Mouse (Mus musculus): Measurements from ENCODE around the gene Fam89b. TPM values are rescaled to one million over a fixed set of nuclear protein-coding genes. Genes with fewer than 3 reads are reported as not detected.
A peak's percentile ranks its signal among the peaks of the same experiment; 100 is the strongest.

Gene Fam89b
- polyA plus RNA-seq, 1 experiment from 2014 or later = 29.7 TPM

DNA sequence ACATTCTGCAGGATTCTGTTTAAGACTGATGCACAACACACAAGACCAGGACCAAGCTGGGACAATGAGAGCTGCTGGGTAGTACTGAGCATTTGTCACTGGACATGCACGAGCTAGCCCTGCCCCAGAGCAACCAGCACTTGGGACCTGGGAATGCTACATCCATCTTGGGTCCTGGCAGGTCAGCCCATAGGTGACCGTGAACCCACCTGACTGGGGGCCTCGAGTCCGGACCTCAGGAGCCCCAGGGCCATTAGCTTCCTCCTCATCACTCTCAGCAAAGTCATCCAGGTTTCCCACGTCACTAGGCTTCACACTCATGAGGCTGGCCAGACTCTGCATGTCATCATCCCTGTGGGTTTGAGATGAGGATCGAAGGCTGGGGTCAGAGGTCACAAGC is 8.2 kb downstream of the Fam89b start:
- ATAC-seq (ENCODE audit: low read depth) = no peak
- Histone ChIP-seq H3K9me3 (replicated peaks; ENCODE audit: control insufficient read depth, low read length) (no peaks in the 10 kb centered on the region), H3K4me3 (ENCODE audit: low read depth, low read length) (no peak overlapping the region), H3K27ac (ENCODE audit: low read length) (peak overlapping the region; percentile 17; the same call in 1 of the 2 replicates), H3K4me1 (ENCODE audit: control insufficient read depth, low read depth, low read length) (peaks cover 54% of the 10 kb centered on the region), H3K9ac (ENCODE audit: low read depth, low read length) (no peak overlapping the region), H3K27me3 (ENCODE audit: control insufficient read depth, insufficient read depth, low read depth, low read length) (no peaks in the 10 kb centered on the region), H3K36me3 (ENCODE audit: control insufficient read depth, insufficient read depth) (peaks cover 62% of the 10 kb centered on the region), H3K4me2 (ENCODE audit: low read depth, low read length) (peak overlapping the region; percentile 10; the same call in 1 of the 2 replicates)
- WGBS (ENCODE audit: insufficient replicate concordance) = 86% methylated on average over 6 of the region's 6 CpGs

DNA sequence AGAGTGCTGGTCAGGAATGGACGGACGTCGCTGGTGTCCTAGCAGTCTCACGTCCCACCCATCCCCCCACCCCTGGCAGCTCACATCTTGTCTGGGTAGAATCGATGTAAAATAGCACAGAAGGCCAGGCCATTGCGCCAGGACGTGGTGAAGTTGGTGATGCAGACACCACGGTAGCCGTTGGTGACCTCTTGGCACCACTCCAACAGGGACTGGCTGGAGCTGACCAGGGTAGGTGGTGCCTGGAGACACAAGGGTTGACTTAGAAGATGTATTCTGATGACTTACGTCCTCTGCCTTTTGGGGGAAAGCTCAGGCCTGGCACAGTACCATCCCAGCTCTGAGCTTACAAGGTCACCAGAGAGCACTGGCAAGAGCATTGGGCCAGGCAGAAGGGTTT is 12.5 kb downstream of the Fam89b start:
- H3K4me1 ChIP-seq (ENCODE audit: control insufficient read depth, low read depth, low read length) = peaks cover 74% of the 10 kb centered on the region
- no peak overlapping the region for H3K4me3 ChIP-seq (ENCODE audit: low read depth, low read length)
- H3K9me3 ChIP-seq (replicated peaks; ENCODE audit: control insufficient read depth, low read length) = no peaks in the 10 kb centered on the region
- H3K27ac ChIP-seq (ENCODE audit: low read length) = no peak overlapping the region
- WGBS (ENCODE audit: insufficient replicate concordance) = 86% methylated on average over 10 of the region's 10 CpGs
- no peak overlapping the region for H3K9ac ChIP-seq (ENCODE audit: low read depth, low read length)
- H3K27me3 ChIP-seq (ENCODE audit: control insufficient read depth, insufficient read depth, low read depth, low read length) = no peaks in the 10 kb centered on the region
- H3K4me2 ChIP-seq (ENCODE audit: low read depth, low read length) = no peak overlapping the region
- peaks cover 93% of the 10 kb centered on the region for H3K36me3 ChIP-seq (ENCODE audit: control insufficient read depth, insufficient read depth)
- no peak for ATAC-seq (ENCODE audit: low read depth)

DNA sequence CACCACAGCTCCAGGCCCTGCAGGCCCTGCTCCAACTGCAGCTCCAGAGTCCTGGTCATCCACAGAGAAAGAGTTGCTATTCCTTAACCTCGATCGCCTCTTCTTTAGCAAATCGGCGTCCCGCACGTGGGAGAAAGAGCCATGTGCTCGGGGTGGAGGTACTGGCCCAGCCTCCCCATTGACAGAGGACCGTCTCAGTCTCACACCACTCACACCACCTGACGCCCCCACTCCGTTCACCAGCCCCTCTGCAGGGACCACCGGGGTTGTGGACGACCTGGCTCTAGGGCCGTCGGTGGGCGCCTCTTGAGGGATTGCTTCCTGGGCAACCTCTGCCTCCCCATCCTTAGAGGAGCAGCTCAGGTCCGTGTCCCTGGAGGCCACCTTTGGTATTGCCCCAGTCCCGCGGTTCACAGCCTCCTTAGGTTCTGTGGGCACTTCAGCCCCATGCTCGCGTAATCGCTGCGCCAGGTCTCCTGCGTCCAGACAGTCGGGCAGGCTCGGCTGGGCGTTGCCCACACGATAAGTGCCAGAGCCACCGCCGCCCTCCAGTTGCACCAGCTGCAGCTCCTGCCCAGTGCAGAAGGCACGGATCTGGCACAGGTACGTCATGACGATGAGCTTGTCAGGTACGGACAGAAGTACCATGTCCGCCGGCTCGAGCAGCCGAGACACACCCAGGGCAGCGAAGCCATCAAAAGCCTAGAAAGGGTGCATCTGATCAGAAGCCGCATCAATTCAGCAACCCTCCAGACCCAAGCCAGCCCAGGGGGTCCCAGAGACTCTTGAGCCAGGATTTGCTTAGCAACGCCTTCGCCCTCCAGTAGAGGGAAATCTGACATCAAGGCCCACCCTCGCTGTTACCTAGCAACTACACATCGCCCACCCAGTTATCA is 13.4 kb downstream of the Fam89b start:
- H3K36me3 ChIP-seq (ENCODE audit: control insufficient read depth, insufficient read depth) = peaks cover 91% of the 10 kb centered on the region
- H3K4me2 ChIP-seq (ENCODE audit: low read depth, low read length) = 0 out of 2 replicates have a peak overlapping the region, but pooled peaks have one; percentile 2
- ATAC-seq (ENCODE audit: low read depth) = peak; percentile 53
- H3K4me1 ChIP-seq (ENCODE audit: control insufficient read depth, low read depth, low read length) = peaks cover 71% of the 10 kb centered on the region
- H3K9me3 ChIP-seq (replicated peaks; ENCODE audit: control insufficient read depth, low read length) = no peaks in the 10 kb centered on the region
- 70% methylated on average over 43 of the region's 43 CpGs for WGBS (ENCODE audit: insufficient replicate concordance)
- no peaks in the 10 kb centered on the region for H3K27me3 ChIP-seq (ENCODE audit: control insufficient read depth, insufficient read depth, low read depth, low read length)
- no peak overlapping the region for H3K4me3 ChIP-seq (ENCODE audit: low read depth, low read length)
- H3K9ac ChIP-seq (ENCODE audit: low read depth, low read length) = no peak overlapping the region
- no peak overlapping the region; the same call in 1 of the 2 replicates for H3K27ac ChIP-seq (ENCODE audit: low read length)

DNA sequence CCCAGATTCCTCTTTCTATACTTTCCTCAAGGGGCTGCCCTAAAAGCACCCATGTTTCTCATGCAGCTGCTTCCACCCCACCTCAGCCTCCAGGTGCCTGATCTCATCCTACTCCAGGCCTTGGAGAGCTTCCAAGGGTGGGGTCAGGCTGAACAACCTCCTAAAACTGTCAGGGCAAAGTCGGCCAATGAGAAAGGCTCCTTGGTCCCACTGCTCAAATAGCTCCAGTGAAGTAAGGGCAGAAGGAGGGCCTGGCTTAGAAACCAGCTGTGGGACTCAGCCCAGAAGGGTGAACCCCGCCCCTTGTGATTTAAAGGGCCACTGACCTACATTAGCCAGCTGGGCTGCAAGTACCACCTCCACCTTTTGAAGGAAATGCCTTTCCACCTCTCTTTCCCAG is 15.7 kb downstream of the Fam89b start:
- peak; percentile 60 for ATAC-seq (ENCODE audit: low read depth)
- Histone ChIP-seq H3K9me3 (replicated peaks; ENCODE audit: control insufficient read depth, low read length) (no peaks in the 10 kb centered on the region), H3K27me3 (ENCODE audit: control insufficient read depth, insufficient read depth, low read depth, low read length) (no peaks in the 10 kb centered on the region), H3K4me3 (ENCODE audit: low read depth, low read length) (0 out of 2 replicates have a peak overlapping the region, but pooled peaks have one; percentile 11), H3K4me1 (ENCODE audit: control insufficient read depth, low read depth, low read length) (peaks cover 56% of the 10 kb centered on the region), H3K36me3 (ENCODE audit: control insufficient read depth, insufficient read depth) (peaks cover 90% of the 10 kb centered on the region), H3K27ac (ENCODE audit: low read length) (peak overlapping the region; percentile 36), H3K4me2 (ENCODE audit: low read depth, low read length) (peak overlapping the region; percentile 13), H3K9ac (ENCODE audit: low read depth, low read length) (peak overlapping the region; percentile 23; the same call in 1 of the 2 replicates)
- 28% methylated on average over 2 of the region's 2 CpGs for WGBS (ENCODE audit: insufficient replicate concordance)

DNA sequence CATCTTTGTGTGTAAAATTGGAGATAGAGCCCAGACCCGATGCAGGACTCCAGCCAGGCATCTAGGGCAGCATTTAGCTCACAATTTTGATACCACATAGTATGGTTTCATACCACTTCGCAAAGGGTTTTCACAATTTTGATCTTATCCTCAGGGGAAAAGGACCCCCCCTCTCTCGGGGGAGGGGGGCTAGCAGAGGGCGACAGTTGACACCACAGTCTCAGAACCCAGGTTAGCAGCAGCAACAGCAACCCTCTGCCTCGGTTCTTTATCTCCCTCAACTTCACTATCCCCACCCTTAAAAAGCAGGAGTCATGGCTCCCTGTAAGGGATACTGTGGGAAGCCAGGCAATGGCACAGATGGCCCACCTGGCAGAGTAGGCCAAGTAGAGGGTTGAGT is 16.2 kb downstream of the Fam89b start:
- Histone ChIP-seq H3K4me1 (ENCODE audit: control insufficient read depth, low read depth, low read length) (peaks cover 56% of the 10 kb centered on the region), H3K4me3 (ENCODE audit: low read depth, low read length) (0 out of 2 replicates have a peak overlapping the region, but pooled peaks have one; percentile 11), H3K27ac (ENCODE audit: low read length) (peak overlapping the region; percentile 36), H3K9ac (ENCODE audit: low read depth, low read length) (no peak overlapping the region), H3K4me2 (ENCODE audit: low read depth, low read length) (peak overlapping the region; percentile 13), H3K9me3 (replicated peaks; ENCODE audit: control insufficient read depth, low read length) (no peaks in the 10 kb centered on the region), H3K36me3 (ENCODE audit: control insufficient read depth, insufficient read depth) (peaks cover 91% of the 10 kb centered on the region), H3K27me3 (ENCODE audit: control insufficient read depth, insufficient read depth, low read depth, low read length) (no peaks in the 10 kb centered on the region)
- WGBS (ENCODE audit: insufficient replicate concordance) = 54% methylated on average over 5 of the region's 5 CpGs
- no peak for ATAC-seq (ENCODE audit: low read depth)

DNA sequence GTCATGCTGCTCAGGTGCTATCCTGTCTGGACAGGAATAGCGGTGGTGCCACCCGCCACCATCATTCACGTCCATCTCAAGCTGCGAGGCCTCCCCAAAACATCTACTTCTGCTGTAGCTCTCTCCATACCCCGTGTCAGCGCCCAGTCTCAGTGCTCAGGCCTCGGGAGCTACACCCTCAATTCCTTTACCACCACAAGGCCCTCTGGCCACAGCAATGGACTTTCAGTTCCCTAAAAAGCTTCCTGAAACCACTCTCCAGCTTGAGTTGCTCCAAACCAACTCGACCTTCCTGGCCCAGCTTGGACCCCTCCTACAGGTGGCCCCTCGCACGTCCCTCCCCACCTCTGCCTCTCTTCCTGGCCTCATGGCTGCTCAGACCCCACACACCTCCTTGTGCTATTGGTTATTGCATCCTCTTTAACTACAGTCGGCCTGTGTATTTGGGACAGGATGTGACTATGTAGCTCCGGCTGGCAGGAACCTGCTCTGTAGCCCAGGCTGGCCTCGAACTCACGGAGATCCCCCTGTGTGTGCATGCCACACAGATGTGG is 17.5 kb downstream of the Fam89b start:
- Histone ChIP-seq H3K27ac (ENCODE audit: low read length) (0 out of 2 replicates have a peak overlapping the region, but pooled peaks have one; percentile 24), H3K9me3 (replicated peaks; ENCODE audit: control insufficient read depth, low read length) (no peaks in the 10 kb centered on the region), H3K4me1 (ENCODE audit: control insufficient read depth, low read depth, low read length) (peaks cover 48% of the 10 kb centered on the region), H3K9ac (ENCODE audit: low read depth, low read length) (no peak overlapping the region), H3K36me3 (ENCODE audit: control insufficient read depth, insufficient read depth) (peaks cover 89% of the 10 kb centered on the region), H3K4me2 (ENCODE audit: low read depth, low read length) (no peak overlapping the region), H3K4me3 (ENCODE audit: low read depth, low read length) (no peak overlapping the region), H3K27me3 (ENCODE audit: control insufficient read depth, insufficient read depth, low read depth, low read length) (no peaks in the 10 kb centered on the region)
- 76% methylated on average over 14 of the region's 14 CpGs for WGBS (ENCODE audit: insufficient replicate concordance)
- no peak for ATAC-seq (ENCODE audit: low read depth)

DNA sequence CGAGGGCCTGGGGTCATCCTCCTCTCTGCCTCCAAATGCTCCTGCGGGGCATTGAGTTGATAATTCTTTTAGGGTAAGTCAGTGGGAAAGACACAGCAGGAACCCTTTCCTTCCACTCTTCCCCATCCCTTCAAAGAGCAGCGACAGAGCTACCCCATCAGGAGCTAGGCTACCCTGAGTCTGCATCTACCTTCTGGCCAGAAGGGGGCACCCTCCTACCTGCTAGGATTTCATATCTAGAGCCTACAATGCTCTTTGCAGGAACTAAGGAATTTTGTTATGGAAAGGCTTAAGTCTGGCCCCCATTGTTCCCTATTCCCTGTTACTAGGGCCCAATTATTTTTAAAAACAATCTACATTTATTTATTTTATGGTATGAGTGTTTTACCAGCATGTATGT is 18.2 kb downstream of the Fam89b start:
- H3K27me3 ChIP-seq (ENCODE audit: control insufficient read depth, insufficient read depth, low read depth, low read length) = no peaks in the 10 kb centered on the region
- no peak overlapping the region for H3K4me3 ChIP-seq (ENCODE audit: low read depth, low read length)
- H3K9ac ChIP-seq (ENCODE audit: low read depth, low read length) = no peak overlapping the region
- WGBS (ENCODE audit: insufficient replicate concordance) = 48% methylated on average over 3 of the region's 3 CpGs
- no peak overlapping the region for H3K4me2 ChIP-seq (ENCODE audit: low read depth, low read length)
- no peak for ATAC-seq (ENCODE audit: low read depth)
- H3K27ac ChIP-seq (ENCODE audit: low read length) = no peak overlapping the region
- H3K4me1 ChIP-seq (ENCODE audit: control insufficient read depth, low read depth, low read length) = peaks cover 43% of the 10 kb centered on the region
- H3K9me3 ChIP-seq (replicated peaks; ENCODE audit: control insufficient read depth, low read length) = no peaks in the 10 kb centered on the region
- peaks cover 89% of the 10 kb centered on the region for H3K36me3 ChIP-seq (ENCODE audit: control insufficient read depth, insufficient read depth)

DNA sequence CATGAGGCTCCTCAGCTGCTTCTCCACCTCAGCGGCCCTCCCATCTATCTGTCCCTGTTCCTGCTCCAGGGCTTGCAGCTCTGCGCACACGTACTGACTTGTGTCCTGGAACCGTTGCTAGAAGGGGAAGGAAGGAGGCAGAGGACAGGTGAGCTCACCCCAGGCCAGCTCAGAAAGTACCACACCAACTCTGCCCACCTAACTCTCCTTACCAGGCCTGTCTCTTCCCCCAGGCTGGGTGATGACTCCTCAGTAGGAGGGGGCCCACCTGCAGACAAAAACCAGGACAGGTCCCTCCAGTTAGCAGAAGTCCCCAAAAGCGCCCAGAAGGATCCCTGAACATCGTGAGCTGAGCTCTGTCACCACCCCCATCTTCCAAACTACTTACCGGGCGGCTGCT is 18.9 kb downstream of the Fam89b start:
- Histone ChIP-seq H3K9me3 (replicated peaks; ENCODE audit: control insufficient read depth, low read length) (no peaks in the 10 kb centered on the region), H3K27me3 (ENCODE audit: control insufficient read depth, insufficient read depth, low read depth, low read length) (no peaks in the 10 kb centered on the region), H3K36me3 (ENCODE audit: control insufficient read depth, insufficient read depth) (peaks cover 89% of the 10 kb centered on the region), H3K9ac (ENCODE audit: low read depth, low read length) (no peak overlapping the region), H3K4me3 (ENCODE audit: low read depth, low read length) (no peak overlapping the region), H3K4me2 (ENCODE audit: low read depth, low read length) (no peak overlapping the region), H3K27ac (ENCODE audit: low read length) (no peak overlapping the region), H3K4me1 (ENCODE audit: control insufficient read depth, low read depth, low read length) (peaks cover 43% of the 10 kb centered on the region)
- WGBS (ENCODE audit: insufficient replicate concordance) = 94% methylated on average over 8 of the region's 8 CpGs
- ATAC-seq (ENCODE audit: low read depth) = no peak

DNA sequence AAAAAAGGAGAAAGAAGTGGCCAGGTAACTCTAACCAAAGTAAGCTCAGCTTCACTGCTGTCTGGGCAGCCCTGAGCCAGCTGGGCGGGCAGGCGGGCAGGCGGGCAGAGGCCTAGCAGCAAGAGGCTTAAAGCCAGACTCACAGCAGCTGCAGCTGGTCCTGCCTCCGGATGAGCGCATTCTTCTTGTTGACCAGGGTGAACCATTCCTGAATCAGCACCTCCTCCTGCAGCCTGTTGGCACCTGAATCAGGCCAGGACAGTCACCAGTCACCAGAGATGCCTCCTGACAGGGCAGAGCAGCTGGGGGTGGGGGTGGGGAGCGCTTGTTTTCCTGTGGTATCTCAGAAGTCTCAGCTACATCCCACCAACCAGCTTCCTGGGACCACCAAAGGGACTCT is 19.4 kb downstream of the Fam89b start:
- WGBS (ENCODE audit: insufficient replicate concordance) = 97% methylated on average over 6 of the region's 6 CpGs
- no peak overlapping the region for H3K4me2 ChIP-seq (ENCODE audit: low read depth, low read length)
- H3K27ac ChIP-seq (ENCODE audit: low read length) = no peak overlapping the region

More for the DNA sequence above, 19.4 kb downstream of the Fam89b start:
- no peak overlapping the region for H3K4me3 ChIP-seq (ENCODE audit: low read depth, low read length)
- no peak for ATAC-seq (ENCODE audit: low read depth)
- no peak overlapping the region for H3K9ac ChIP-seq (ENCODE audit: low read depth, low read length)
- peaks cover 44% of the 10 kb centered on the region for H3K4me1 ChIP-seq (ENCODE audit: control insufficient read depth, low read depth, low read length)
- no peaks in the 10 kb centered on the region for H3K27me3 ChIP-seq (ENCODE audit: control insufficient read depth, insufficient read depth, low read depth, low read length)
- peaks cover 86% of the 10 kb centered on the region for H3K36me3 ChIP-seq (ENCODE audit: control insufficient read depth, insufficient read depth)
- no peaks in the 10 kb centered on the region for H3K9me3 ChIP-seq (replicated peaks; ENCODE audit: control insufficient read depth, low read length)

Measured in liver, embryonic 16.5 days (tissue).